Mouse (Mus musculus) thymus, adult 2 months (tissue): ENCODE measurements around the gene Mtfmt.

ENCODE experiments used
- CTCF ChIP-seq: fragments of 200-500 bp; IDR thresholded peaks from 2 replicates; pipeline ENCODE4 v1.5.1; 2012; ENCODE audit warnings: mild to moderate bottlenecking, control low read depth, low read length, moderate library complexity, borderline replicate concordance; ENCODE audit not compliant: control insufficient read depth, poor library complexity, insufficient read depth; ENCODE audit errors: extremely low read depth
- POLR2A ChIP-seq: fragments of 200-500 bp; IDR thresholded peaks from 2 replicates; pipeline ENCODE4 v1.6.1; 2012; ENCODE audit warnings: mild to moderate bottlenecking, low read length, control low read depth, moderate library complexity; ENCODE audit not compliant: control insufficient read depth, poor library complexity, insufficient read depth; ENCODE audit errors: extremely low read depth

- TF ChIP-seq CTCF (no peak), POLR2A (no peak)
These were observed 17.8 kb upstream of the Mtfmt start for GRCm38 (mm10) chr9:65417738-65418137.
